Mouse (Mus musculus) liver, postnatal 0 days (tissue): Measurements from ENCODE around the gene Eif1ax.

Experiments used
- CTCF ChIP-seq: sonication (generic); IDR thresholded peaks from 2 replicates; pipeline ENCODE4 v1.5.1; 2016; ENCODE audit warnings: antibody characterized with exemption, low read depth
- EP300 ChIP-seq: IDR thresholded peaks from 2 replicates; pipeline ENCODE4 v1.6.1; 2016; ENCODE audit warnings: antibody characterized with exemption, low read depth, mild to moderate bottlenecking

DNA sequence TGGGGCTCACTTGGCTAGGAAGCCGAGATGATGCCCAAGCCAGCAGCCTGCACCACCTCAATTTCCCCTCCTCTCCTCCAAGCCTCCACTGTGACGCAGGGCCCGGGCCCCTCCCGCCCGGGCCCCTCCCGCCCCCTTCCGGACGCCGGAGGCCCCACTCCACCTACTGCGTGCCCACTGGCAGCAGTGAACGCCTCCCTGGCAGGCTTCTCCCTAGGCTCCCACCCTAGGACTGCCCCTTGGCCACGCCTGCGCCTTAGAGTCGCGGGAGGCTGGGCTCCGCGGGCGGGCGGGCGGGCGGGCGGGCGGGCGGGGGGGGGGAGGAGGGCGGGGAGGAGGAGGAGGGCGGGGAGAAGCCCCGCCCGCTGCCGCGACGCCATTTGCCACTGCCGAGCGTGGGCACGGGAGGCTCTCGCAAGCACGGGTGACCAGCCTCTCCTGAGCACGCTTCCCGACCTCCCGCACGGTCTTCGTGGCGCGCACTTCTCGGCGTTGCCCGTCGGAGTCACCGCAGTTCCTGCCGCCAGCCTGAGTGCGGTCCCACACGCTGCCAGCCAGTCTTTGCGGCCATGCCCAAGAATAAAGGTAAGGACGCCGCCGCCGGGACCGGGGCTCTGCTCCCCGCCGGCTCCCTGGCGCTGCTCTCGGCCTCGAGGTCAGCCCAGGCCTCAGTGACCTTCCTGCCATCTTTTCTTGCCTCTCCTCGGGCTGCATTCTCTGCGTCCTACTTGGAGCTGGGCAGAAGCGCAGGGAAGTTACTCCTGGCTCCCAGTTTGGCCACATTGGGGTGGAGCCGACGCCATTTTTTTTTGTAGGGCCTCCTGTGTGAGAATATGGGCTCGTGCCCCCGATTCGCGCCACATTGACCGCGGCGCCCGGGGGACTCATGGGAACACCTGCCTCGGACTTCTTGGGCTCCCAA lies at the start of gene Eif1ax:
- peak; percentile 28; the same call in 1 of the 2 replicates for TF ChIP-seq CTCF
- no peak for TF ChIP-seq EP300
